Mouse (Mus musculus) lung, embryonic 16.5 days (tissue): ENCODE measurements around the gene Nudt16l1. TPM values are rescaled to one million over a fixed set of nuclear protein-coding genes. Genes with fewer than 3 reads are reported as not detected.

Source experiments
- ATAC-seq: fragments of 200-750 bp; cut with Nextera tagmentation; 2 replicates; pipeline ENCODE4 v1.8.0; 2017; ENCODE audit warnings: low read depth, mild to moderate bottlenecking, moderate library complexity
- H3K27ac ChIP-seq: fragments of 300-500 bp; sonication (generic); 2 replicates; pipeline ENCODE4 v1.5.1; 2014; ENCODE audit warnings: mild to moderate bottlenecking, control low read depth, low read length
- H3K27me3 ChIP-seq: fragments of 300-500 bp; sonication (generic); 2 replicates; pipeline ENCODE4 v1.6.1; 2014; ENCODE audit warnings: low read depth, low read length, mixed read lengths; ENCODE audit not compliant: control insufficient read depth, insufficient read depth
- H3K36me3 ChIP-seq: fragments of 300-500 bp; sonication (generic); 2 replicates; pipeline ENCODE4 v1.6.1; 2014; ENCODE audit warnings: low read length; ENCODE audit not compliant: control insufficient read depth, insufficient read depth
- H3K4me1 ChIP-seq: fragments of 300-500 bp; sonication (generic); replicated peaks from 2 replicates; pipeline ENCODE4 v1.6.1; 2014; ENCODE audit warnings: low read length, mixed read lengths; ENCODE audit not compliant: control insufficient read depth, insufficient read depth
- H3K4me2 ChIP-seq: fragments of 300-500 bp; sonication (generic); 2 replicates; pipeline ENCODE4 v1.6.1; 2014; ENCODE audit warnings: low read depth, low read length, control low read depth
- H3K4me3 ChIP-seq: fragments of 300-500 bp; sonication (generic); 2 replicates; pipeline ENCODE4 v1.5.1; 2014; ENCODE audit warnings: mild to moderate bottlenecking, low read length, control low read depth
- H3K9ac ChIP-seq: fragments of 300-500 bp; sonication (generic); 2 replicates; pipeline ENCODE4 v1.6.1; 2014; ENCODE audit warnings: low read length, control low read depth
- H3K9me3 ChIP-seq: fragments of 300-500 bp; sonication (generic); 2 replicates; pipeline ENCODE4 v1.6.1; 2016; ENCODE audit warnings: low read length; ENCODE audit not compliant: control insufficient read depth
- WGBS: fragments of 180-500 bp; shearing (Covaris S2); extraction: QIAGEN DNeasy Blood & Tissue Kit; methylation state at CpG from one replicate; pipeline ENCODE4 v1.1.7; 2014; 5-methylcytosine and 5-hydroxymethylcytosine counted together
- polyA plus RNA-seq: library from polyadenylated mRNA; unstranded; fragments of >200 nt; fragmentation: Nextera tagmentation; extraction: Ambion mirVana; gene quantifications from 2 replicates; pipeline ENCODE4 v1.2.1, GENCODE M21; 2015

Gene Nudt16l1
- polyA plus RNA-seq, result 144 and 152 TPM in 2 replicates

- no peak for ATAC-seq
- 2% methylated on average over 2 of the region's 2 CpGs for WGBS
- H3K27me3 ChIP-seq, result no peaks in the 10 kb centered on the region
- H3K4me3 ChIP-seq, result peak within 1 kb of the TSS; percentile 88
- peaks cover 28% of the 10 kb centered on the region for H3K36me3 ChIP-seq
- no peaks in the 10 kb centered on the region for H3K9me3 ChIP-seq
- peak within 1 kb of the TSS; percentile 79 for H3K27ac ChIP-seq
- H3K4me1 ChIP-seq, result peaks cover 6% of the 10 kb centered on the region
- peak within 1 kb of the TSS; percentile 96 for H3K9ac ChIP-seq
- H3K4me2 ChIP-seq, result peak within 1 kb of the TSS; percentile 82
Measured at GRCm38 (mm10) chr16:4938461-4938860, at the start of gene Nudt16l1. Gene Nudt16l1, plus strand, starts transcription at chr16:4938761.

GRCm38 (mm10) chr16:4890201-4890709, 48.3 kb upstream of the Nudt16l1 start:
- no peak for ATAC-seq
- H3K9me3 ChIP-seq, result no peaks in the 10 kb centered on the region
- H3K9ac ChIP-seq, result no peak overlapping the region
- H3K4me2 ChIP-seq, result no peak overlapping the region
- WGBS, result 41% methylated on average over 4 of the region's 4 CpGs
- no peak overlapping the region for H3K27ac ChIP-seq
- no peak overlapping the region for H3K4me3 ChIP-seq
- H3K4me1 ChIP-seq, result peaks cover 19% of the 10 kb centered on the region
- H3K27me3 ChIP-seq, result no peaks in the 10 kb centered on the region
- H3K36me3 ChIP-seq, result no peaks in the 10 kb centered on the region

- H3K4me3 ChIP-seq, result no peak overlapping the region
- H3K9ac ChIP-seq, result no peak overlapping the region
- no peak overlapping the region for H3K4me2 ChIP-seq
- peaks cover 17% of the 10 kb centered on the region for H3K4me1 ChIP-seq
- no peaks in the 10 kb centered on the region for H3K36me3 ChIP-seq
- no peaks in the 10 kb centered on the region for H3K9me3 ChIP-seq
- WGBS, result 80% methylated on average over 6 of the region's 6 CpGs
- no peaks in the 10 kb centered on the region for H3K27me3 ChIP-seq
- no peak overlapping the region for H3K27ac ChIP-seq
- ATAC-seq, result no peak
Measured at GRCm38 (mm10) chr16:4892171-4892570, 46.4 kb upstream of the Nudt16l1 start.

GRCm38 (mm10) chr16:4894201-4894908, 44.2 kb upstream of the Nudt16l1 start:
- Histone ChIP-seq H3K4me1 (peaks cover 9% of the 10 kb centered on the region), H3K27ac (no peak overlapping the region), H3K9me3 (no peaks in the 10 kb centered on the region), H3K36me3 (no peaks in the 10 kb centered on the region), H3K4me3 (no peak overlapping the region), H3K4me2 (no peak overlapping the region), H3K27me3 (no peaks in the 10 kb centered on the region), H3K9ac (no peak overlapping the region)
- 61% methylated on average over 7 of the region's 7 CpGs for WGBS
- no peak for ATAC-seq

- ATAC-seq, result no peak
- Histone ChIP-seq H3K4me1 (peaks cover 9% of the 10 kb centered on the region), H3K9ac (no peak overlapping the region), H3K4me3 (no peak overlapping the region), H3K27me3 (no peaks in the 10 kb centered on the region), H3K27ac (no peak overlapping the region), H3K36me3 (no peaks in the 10 kb centered on the region), H3K4me2 (no peak overlapping the region), H3K9me3 (no peaks in the 10 kb centered on the region)
- WGBS, result 63% methylated on average over 5 of the region's 5 CpGs
Measured at GRCm38 (mm10) chr16:4896249-4897027, 42.1 kb upstream of the Nudt16l1 start.

- Histone ChIP-seq H3K4me3 (no peak overlapping the region), H3K36me3 (no peaks in the 10 kb centered on the region), H3K4me1 (peaks cover 9% of the 10 kb centered on the region), H3K4me2 (no peak overlapping the region), H3K9me3 (no peaks in the 10 kb centered on the region), H3K27ac (no peak overlapping the region), H3K9ac (no peak overlapping the region), H3K27me3 (no peaks in the 10 kb centered on the region)
- ATAC-seq, result no peak
- 55% methylated on average over 7 of the region's 7 CpGs for WGBS
Measured at GRCm38 (mm10) chr16:4897146-4897730, 41.3 kb upstream of the Nudt16l1 start.

GRCm38 (mm10) chr16:4898881-4899280, 39.7 kb upstream of the Nudt16l1 start:
- H3K27ac ChIP-seq, result peak overlapping the region; percentile 42; the same call in 1 of the 2 replicates
- no peaks in the 10 kb centered on the region for H3K27me3 ChIP-seq
- no peak for ATAC-seq
- WGBS, result 87% methylated on average over 6 of the region's 6 CpGs
- peaks cover 12% of the 10 kb centered on the region for H3K4me1 ChIP-seq
- no peaks in the 10 kb centered on the region for H3K36me3 ChIP-seq
- no peak overlapping the region for H3K9ac ChIP-seq
- no peak overlapping the region for H3K4me2 ChIP-seq
- H3K9me3 ChIP-seq, result no peaks in the 10 kb centered on the region
- H3K4me3 ChIP-seq, result no peak overlapping the region

- no peak overlapping the region for H3K4me2 ChIP-seq
- H3K9me3 ChIP-seq, result no peaks in the 10 kb centered on the region
- WGBS, result 40% methylated on average over 2 of the region's 2 CpGs
- H3K9ac ChIP-seq, result no peak overlapping the region
- no peaks in the 10 kb centered on the region for H3K27me3 ChIP-seq
- ATAC-seq, result peak; percentile 50
- peaks cover 8% of the 10 kb centered on the region; the same call in 1 of the 2 replicates for H3K4me1 ChIP-seq
- H3K27ac ChIP-seq, result peak overlapping the region; percentile 34
- no peaks in the 10 kb centered on the region for H3K36me3 ChIP-seq
- H3K4me3 ChIP-seq, result no peak overlapping the region
Measured at GRCm38 (mm10) chr16:4899711-4900110, 38.9 kb upstream of the Nudt16l1 start.

GRCm38 (mm10) chr16:4901167-4901566, 37.4 kb upstream of the Nudt16l1 start:
- Histone ChIP-seq H3K27me3 (no peaks in the 10 kb centered on the region), H3K27ac (no peak overlapping the region), H3K4me1 (peaks cover 12% of the 10 kb centered on the region; the same call in 1 of the 2 replicates), H3K4me2 (no peak overlapping the region), H3K9ac (no peak overlapping the region), H3K4me3 (no peak overlapping the region), H3K9me3 (no peaks in the 10 kb centered on the region), H3K36me3 (no peaks in the 10 kb centered on the region)
- ATAC-seq, result no peak
- WGBS, result 55% methylated on average over 7 of the region's 7 CpGs
